Mouse (Mus musculus): ENCODE data around the gene Gm45261.

Gene Gm45261

DNA sequence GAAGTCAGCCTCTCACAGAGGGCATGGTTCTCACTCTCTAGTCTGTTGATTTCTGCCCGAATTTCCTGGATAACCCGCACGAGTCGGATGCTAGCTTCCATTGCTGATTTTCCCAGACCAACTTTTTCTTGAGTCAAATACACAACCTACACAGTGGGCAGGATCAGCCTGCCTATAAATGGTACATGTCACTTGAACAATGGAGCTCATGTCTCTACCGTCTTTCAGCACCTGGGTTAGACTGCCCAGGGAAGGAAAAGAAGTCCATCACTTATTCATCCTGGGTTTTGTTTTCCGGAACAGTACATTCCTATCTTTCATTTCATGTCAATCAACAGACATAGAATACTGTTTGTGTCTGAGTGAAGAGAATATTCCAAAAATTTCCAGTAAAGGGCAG is at the start of gene Gm45261:
Gene Gm45261, minus strand, starts transcription at position 101 of the 400 bp plus-strand sequence.
- in situ Hi-C loops (cut with MboI; ENCODE audit: unreplicated experiment in 2 of 2), result no loop called here

GRCm38 (mm10) chr1:80504757-80505156 is 43.5 kb upstream of the Gm45261 start:
- in situ Hi-C loops (cut with MboI; ENCODE audit: unreplicated experiment in 2 of 2), result loop anchor here in 1 of 2 experiments (5.0 to 25.0 kb wide), 3 partner anchors 82 to 1967 kb away; no protein-coding TSS in a partner anchor

- in situ Hi-C loops (cut with MboI; ENCODE audit: unreplicated experiment in 2 of 2), result loop anchor here in 1 of 2 experiments (5.0 to 25.0 kb wide), 3 partner anchors 82 to 1967 kb away; no protein-coding TSS in a partner anchor
These were observed 42.8 kb upstream of the Gm45261 start for GRCm38 (mm10) chr1:80504081-80504480.

DNA sequence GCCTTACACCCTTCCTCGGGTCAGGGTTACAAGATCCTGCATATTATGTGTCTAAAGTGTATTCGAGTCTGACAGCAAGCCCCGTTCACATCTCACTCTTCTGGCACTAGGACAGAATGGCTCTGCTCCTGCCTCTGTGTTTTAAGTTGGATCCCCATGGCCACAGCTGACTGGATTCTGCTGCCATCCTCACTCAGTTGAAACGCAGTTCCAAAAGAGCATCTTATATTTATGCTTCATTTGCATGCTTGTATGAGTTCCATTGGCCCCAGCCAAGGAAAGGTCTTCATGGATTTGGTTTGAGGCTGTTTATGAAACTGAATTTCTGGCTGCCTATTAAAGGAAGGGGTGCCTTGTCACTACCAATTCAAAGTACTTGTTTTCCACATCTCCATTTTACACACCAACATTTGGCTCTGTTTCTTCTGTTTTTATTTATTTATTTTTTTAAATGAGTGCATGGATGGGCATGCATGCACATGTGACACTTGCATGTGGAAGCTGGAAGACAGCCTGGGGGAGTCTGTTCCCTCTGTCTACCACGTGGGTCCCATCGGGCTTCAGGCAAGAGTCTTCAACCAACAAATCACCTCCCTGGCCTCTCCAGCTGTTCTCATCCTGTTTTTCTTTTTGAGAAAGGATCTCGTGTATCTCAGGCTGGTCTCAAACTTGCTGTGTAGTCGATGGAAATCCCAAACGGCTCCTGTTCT is 41.4 kb upstream of the Gm45261 start:
- in situ Hi-C loops (cut with MboI; ENCODE audit: unreplicated experiment in 2 of 2), result loop anchor here in 1 of 2 experiments (5.0 to 25.0 kb wide), 3 partner anchors 80 to 1965 kb away; no protein-coding TSS in a partner anchor

- in situ Hi-C loops (cut with MboI; ENCODE audit: unreplicated experiment in 2 of 2), result no loop called here
These were observed 38.0 kb upstream of the Gm45261 start for GRCm38 (mm10) chr1:80499264-80499663.

DNA sequence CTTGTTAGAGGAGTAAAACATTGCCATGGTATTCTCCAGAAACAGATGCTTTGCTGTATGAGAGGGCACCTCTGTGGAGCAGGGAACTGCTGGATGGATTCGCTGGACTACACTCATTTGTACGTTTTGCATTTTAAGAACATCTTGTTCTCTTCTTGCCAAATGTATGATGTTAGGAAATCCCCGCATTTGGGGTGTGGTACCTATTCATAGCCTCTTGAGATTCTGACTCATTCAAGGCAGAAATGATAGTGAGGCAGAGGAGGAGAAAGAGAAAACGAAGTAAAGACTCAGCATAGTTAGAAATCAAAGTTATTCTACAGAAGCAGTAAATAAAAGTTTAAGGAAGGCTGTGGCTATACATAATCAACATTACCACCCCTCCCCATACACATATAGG is 35.1 kb upstream of the Gm45261 start:
- in situ Hi-C loops (cut with MboI; ENCODE audit: unreplicated experiment in 2 of 2), result no loop called here

- in situ Hi-C loops (cut with MboI; ENCODE audit: unreplicated experiment in 2 of 2), result no loop called here
These were observed 22.2 kb upstream of the Gm45261 start for GRCm38 (mm10) chr1:80483419-80483818.

DNA sequence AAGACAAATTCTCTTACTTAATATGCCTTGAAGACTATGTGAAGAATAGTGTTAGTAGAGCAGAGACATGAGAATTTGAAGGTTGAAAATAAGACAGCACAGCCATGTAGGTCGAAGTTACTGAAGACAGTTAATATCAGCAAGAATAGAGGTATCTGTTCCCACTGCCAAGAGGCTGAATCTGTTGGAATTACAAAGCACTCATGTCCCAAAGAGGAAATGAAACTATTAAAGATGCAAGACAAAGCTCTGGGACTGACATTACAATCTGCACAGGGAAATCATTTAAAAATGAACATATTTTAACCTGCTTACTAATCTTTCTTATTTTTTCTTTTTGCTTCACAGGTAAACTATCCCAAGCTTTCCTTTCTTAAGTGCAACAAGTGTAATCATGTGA is 13.7 kb upstream of the Gm45261 start:
- in situ Hi-C loops (cut with MboI; ENCODE audit: unreplicated experiment in 2 of 2), result no loop called here

- in situ Hi-C loops (cut with MboI; ENCODE audit: unreplicated experiment in 2 of 2), result no loop called here
These were observed 11.1 kb upstream of the Gm45261 start for GRCm38 (mm10) chr1:80472395-80472794.

DNA sequence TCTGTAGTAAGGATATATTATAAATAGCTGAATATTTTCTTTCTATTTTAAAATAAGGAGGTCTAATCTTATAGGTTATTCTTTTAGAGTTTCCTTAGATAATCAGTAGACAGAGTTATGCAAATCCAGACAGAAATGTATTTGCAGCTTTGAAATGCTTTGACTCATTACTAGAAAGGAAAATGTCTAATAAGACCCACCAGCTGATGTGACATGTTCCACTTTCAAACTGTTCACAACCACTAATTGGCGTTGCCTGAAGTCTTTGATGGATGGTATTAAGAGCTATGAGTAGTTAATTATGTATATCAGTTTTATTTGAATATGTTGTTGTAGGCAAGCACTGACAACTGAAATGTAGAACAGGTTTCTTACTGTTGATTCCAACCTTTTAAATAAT is 1.3 kb downstream of the Gm45261 start:
- in situ Hi-C loops (cut with MboI; ENCODE audit: unreplicated experiment in 2 of 2), result no loop called here

- in situ Hi-C loops (cut with MboI; ENCODE audit: unreplicated experiment in 2 of 2), result no loop called here
These were observed 1.8 kb downstream of the Gm45261 start for GRCm38 (mm10) chr1:80459477-80459876.

- in situ Hi-C loops (cut with MboI; ENCODE audit: unreplicated experiment in 2 of 2), result no loop called here
These were observed 7.3 kb downstream of the Gm45261 start for GRCm38 (mm10) chr1:80453971-80454370.

- in situ Hi-C loops (cut with MboI; ENCODE audit: unreplicated experiment in 2 of 2), result no loop called here
These were observed 9.2 kb downstream of the Gm45261 start for GRCm38 (mm10) chr1:80451914-80452549.

DNA sequence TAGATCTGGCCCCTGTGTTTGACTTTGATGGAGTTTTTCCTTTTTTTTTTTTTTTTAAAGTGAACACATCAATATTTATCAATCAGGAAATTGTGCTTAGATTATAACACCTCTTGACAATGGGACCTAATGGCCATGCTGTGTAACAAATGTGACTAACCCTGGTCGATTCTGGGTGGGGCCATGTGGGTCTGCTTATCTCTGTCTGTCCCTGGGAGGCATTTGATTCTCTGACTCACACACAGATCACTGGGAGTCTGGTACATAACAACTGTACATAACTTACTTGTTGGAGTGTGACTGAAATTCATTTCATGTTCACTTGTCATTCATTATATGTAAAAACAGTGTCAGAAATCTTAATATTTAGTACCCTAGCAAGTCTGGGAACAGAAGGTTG is 13.7 kb downstream of the Gm45261 start:
- in situ Hi-C loops (cut with MboI; ENCODE audit: unreplicated experiment in 2 of 2), result no loop called here

DNA sequence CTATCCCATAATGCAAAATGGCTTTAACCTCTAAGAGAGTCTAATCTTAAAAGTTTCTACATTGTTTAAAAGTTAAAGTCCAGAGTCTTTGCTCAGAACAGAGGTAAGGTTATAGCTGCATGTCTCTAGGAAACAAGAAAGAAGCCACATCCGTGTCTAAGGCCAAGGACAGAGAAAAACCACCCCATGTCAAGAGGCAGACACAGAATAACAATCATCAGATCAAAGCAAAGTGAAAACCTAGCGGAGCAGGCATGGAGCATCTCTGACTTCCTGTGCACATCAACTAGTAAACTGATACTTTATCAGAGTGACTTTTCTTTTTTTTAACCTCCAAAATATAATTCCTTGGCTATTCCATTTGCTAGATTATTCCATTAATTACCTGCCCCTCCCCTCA is 20.3 kb downstream of the Gm45261 start:
- in situ Hi-C loops (cut with MboI; ENCODE audit: unreplicated experiment in 2 of 2), result no loop called here

- in situ Hi-C loops (cut with MboI; ENCODE audit: unreplicated experiment in 2 of 2), result no loop called here
These were observed 22.7 kb downstream of the Gm45261 start for GRCm38 (mm10) chr1:80438506-80438905.

DNA sequence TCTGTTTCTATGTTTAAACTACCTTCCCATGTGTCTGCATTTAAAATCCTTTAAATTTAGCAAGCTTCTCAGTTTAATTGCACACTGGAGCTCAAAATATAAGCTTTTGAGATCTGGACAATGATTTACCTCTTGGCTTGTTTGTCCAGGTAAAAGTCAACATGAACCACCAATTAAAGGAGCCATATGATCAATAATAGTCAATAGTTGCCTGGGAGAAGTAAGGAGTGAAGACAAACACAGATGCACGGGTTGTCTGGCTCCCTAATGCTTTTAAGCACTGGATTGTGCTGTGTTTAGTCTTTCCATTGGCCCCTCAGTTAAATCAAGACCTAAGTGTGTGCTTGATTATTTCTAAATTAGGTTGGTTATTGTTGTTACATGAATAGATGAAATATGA is 33.3 kb downstream of the Gm45261 start:
- in situ Hi-C loops (cut with MboI; ENCODE audit: unreplicated experiment in 2 of 2), result no loop called here

GRCm38 (mm10) chr1:80427425-80427824 is 33.8 kb downstream of the Gm45261 start:
- in situ Hi-C loops (cut with MboI; ENCODE audit: unreplicated experiment in 2 of 2), result no loop called here

- in situ Hi-C loops (cut with MboI; ENCODE audit: unreplicated experiment in 2 of 2), result loop anchor here (5.0 to 25.0 kb wide), 3 partner anchors 78 to 1712 kb away; no protein-coding TSS in a partner anchor
These were observed 36.6 kb downstream of the Gm45261 start for GRCm38 (mm10) chr1:80424666-80425065.

GRCm38 (mm10) chr1:80418321-80419045 is 42.8 kb downstream of the Gm45261 start:
- in situ Hi-C loops (cut with MboI; ENCODE audit: unreplicated experiment in 2 of 2), result loop anchor here (10.0 to 25.0 kb wide), 4 partner anchors 869 to 1714 kb away; no protein-coding TSS in a partner anchor

DNA sequence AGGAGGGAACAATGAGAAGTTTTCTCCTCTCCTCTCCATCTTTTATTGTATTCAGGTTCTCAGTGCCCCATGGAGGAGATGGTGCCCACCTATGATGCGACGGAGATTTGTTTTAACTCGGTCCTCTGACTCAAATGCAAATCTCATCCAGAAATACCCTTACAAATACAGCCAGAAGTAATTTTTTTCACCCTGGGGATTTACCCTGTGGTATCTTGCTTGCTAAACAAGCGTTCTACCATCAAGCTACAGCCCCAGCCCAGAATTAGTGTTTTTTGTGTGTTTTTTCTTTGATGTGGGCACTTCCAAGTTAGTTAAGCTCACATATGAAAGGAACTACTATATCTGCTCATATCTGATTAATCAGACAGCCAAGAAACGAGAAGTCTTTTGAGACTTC is 44.9 kb downstream of the Gm45261 start:
- in situ Hi-C loops (cut with MboI; ENCODE audit: unreplicated experiment in 2 of 2), result loop anchor here (10.0 to 25.0 kb wide), 4 partner anchors 871 to 1712 kb away; no protein-coding TSS in a partner anchor
